Mouse (Mus musculus) lung, embryonic 15.5 days (tissue): ENCODE results near the gene Kctd17. TPM values are rescaled to one million over a fixed set of nuclear protein-coding genes. Genes with fewer than 3 reads are reported as not detected.

Experiments used
- polyA plus RNA-seq: library from polyadenylated mRNA; unstranded; fragments of >200 nt; fragmentation: Nextera tagmentation; extraction: Ambion mirVana; gene quantifications from 2 replicates; pipeline ENCODE4 v1.2.1, GENCODE M21; 2015

Gene Kctd17
- polyA plus RNA-seq, 1 experiment from 2014 or later: 49.5 TPM

Other genes starting within 250 kb of the Kctd17 start
- gene Pvalb, start 222.2 kb upstream of the Kctd17 start, polyA plus RNA-seq: 0.18 and 0.26 TPM in 2 replicates
- gene Ncf4, start 183.8 kb upstream of the Kctd17 start, polyA plus RNA-seq: 5.3 and 5.9 TPM in 2 replicates
- gene Csf2rb2, start 122.8 kb upstream of the Kctd17 start, polyA plus RNA-seq: 0.22 and 0.47 TPM in 2 replicates
- 2.3 and 2.7 TPM in 2 replicates for gene Csf2rb, start 102.8 kb upstream of the Kctd17 start, polyA plus RNA-seq
- gene Tex33, start 32.7 kb upstream of the Kctd17 start, polyA plus RNA-seq: not detected in 2 replicates
- gene Tst, start 22.7 kb upstream of the Kctd17 start, polyA plus RNA-seq: 81.1 and 88.7 TPM in 2 replicates
- gene Mpst, start 22.1 kb upstream of the Kctd17 start, polyA plus RNA-seq: 3.3 and 4.1 TPM in 2 replicates
- gene Tmprss6, start 40.1 kb downstream of the Kctd17 start, polyA plus RNA-seq: 0.06 and 0.20 TPM in 2 replicates
- gene Il2rb, start 66.7 kb downstream of the Kctd17 start, polyA plus RNA-seq: 0.25 and 1.3 TPM in 2 replicates
- 31.1 and 33.1 TPM in 2 replicates for gene C1qtnf6, start 102.9 kb downstream of the Kctd17 start, polyA plus RNA-seq
- gene Sstr3, start 116.1 kb downstream of the Kctd17 start, polyA plus RNA-seq: 0.05 TPM in 1 of 2 replicates, not detected in the other
- 17.5 and 27.3 TPM in 2 replicates for gene Rac2, start 144.2 kb downstream of the Kctd17 start, polyA plus RNA-seq
- 10.7 and 13.0 TPM in 2 replicates for gene Cyth4, start 168.5 kb downstream of the Kctd17 start, polyA plus RNA-seq